Mouse (Mus musculus): ENCODE data around the gene Xylb.

DNA sequence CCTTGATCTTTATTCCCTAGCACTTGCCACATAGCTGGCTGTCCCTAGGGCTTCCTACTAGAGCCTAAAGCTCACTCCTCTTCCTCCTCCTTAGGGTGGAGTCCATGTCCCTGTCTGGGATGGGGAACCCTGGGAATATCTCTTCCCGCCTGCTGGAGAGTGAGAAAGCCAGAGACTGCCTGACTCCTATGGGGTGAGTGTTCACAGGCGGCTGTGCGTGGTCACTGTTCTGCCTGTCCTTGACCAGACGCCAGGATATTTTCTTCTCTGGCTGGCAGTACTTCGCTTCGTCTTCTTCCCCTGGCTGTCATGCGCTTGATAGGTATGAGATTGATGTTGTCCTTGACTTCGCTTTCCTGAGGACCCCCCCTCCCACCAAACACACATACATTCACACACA, 10.8 kb upstream of the Xylb start:
- TF ChIP-seq CTCF (conservative IDR thresholded peaks at IDR 0.05; ENCODE audit: insufficient read depth, insufficient read length, low read depth, low read length) = no peak
- no peak for TF ChIP-seq POLR2A (IDR thresholded peaks at IDR 0.05; ENCODE audit: low read depth, low read length)
